Mouse (Mus musculus): ENCODE data around the gene Igsf21. TPM values are rescaled to one million over a fixed set of nuclear protein-coding genes. Genes with fewer than 3 reads are reported as not detected.

The Igsf21 gene
- total and polyA plus RNA-seq, 2 experiments = not detected

DNA sequence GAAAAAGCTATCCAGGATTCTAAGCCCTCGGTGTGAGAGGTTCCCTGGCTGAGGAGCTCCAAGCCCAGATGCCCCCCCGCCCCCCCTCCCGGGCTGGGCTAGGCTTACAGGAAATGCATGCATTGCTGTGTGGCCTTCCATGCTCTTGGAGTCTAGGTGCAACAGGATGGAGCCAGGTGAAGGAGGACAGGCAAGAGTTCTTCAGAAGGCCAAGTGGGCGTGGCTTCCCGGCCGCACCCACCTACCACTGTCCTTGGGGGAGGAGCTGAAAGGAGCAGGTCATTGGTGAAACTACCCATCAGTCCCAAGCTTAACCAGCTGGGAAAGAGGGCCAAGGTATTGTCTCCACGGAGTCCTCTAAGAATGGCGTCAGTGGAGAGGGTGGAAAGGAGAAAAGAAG lies 1.8 kb upstream of the Igsf21 start:
- Histone ChIP-seq H3K27ac (replicated peaks; ENCODE audit: insufficient read depth, low read depth, low read length) (no peak overlapping the region), H3K79me2 (ENCODE audit: control insufficient read depth, insufficient read depth, low read length) (no peaks in the 10 kb centered on the region), H3K4me3 (ENCODE audit: insufficient read depth, low read depth, low read length) (no peak overlapping the region), H3K4me1 (ENCODE audit: control insufficient read depth, insufficient read depth, low read length) (no peaks in the 10 kb centered on the region), H3K9ac (ENCODE audit: low read depth, low read length) (no peak overlapping the region), H3K27me3 (ENCODE audit: control insufficient read depth, insufficient read depth, low read length) (peaks cover 29% of the 10 kb centered on the region), H3K36me3 (ENCODE audit: control insufficient read depth, insufficient read depth, low read length) (no peaks in the 10 kb centered on the region)
- no peak for DNase-seq (ENCODE audit: extremely low read depth, low read depth, low spot score)
- TF ChIP-seq CTCF (IDR thresholded peaks at IDR 0.05; ENCODE audit: low read depth, low read length) (no peak), POLR2A (IDR thresholded peaks at IDR 0.05; ENCODE audit: extremely low read depth, insufficient read depth, low read length) (no peak)
- 10% methylated on average over 8 of the region's 8 CpGs for WGBS

DNA sequence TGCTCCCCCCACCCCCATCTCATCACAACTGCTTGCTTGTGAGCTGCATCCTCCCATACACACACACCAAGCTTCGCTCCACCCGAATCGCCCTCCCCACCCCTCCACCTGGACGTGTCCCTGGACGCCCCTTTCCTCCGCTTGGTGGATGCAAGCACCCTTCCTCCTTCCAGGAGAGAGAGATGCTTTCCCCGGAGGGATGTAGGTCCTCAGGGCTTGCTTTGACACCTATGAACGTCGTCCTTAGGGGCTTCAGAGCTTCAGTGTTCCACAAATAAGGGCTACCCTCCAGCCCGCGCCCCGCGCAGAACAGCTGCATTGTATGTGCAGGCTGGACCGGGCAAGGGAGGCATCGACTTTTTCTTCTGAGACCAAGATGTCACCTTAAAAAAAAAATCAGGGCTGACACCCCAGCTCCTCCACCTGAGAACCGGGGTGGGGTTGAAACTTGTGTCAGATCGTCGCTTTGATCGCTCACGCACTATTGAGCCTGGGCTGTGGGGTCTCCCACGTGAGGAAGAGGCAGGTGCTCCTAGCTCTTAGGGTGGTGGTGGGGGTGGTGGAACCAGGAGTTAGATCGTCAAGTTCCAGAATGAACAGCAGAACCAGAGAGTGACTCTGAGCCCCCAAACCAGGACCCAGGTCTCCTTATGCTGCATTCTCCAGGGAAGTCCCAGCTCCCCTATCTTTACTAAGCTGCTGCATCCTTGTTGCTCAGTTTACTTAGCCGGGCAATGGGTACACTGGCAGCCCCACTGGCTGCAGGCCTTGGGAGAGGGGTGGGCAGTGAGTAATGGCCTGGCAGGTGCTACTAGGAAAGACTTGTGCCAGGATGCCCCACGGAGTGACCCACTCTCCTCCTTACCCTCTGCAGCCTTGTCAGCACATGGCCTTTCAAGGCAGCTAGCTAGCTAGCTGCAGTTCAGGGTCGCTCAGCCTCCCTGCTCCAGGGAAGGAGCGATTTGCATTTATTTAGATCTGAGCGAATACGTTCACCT lies 721 bp upstream of the Igsf21 start:
- Histone ChIP-seq H3K27me3 (ENCODE audit: control insufficient read depth, insufficient read depth, low read length) (peaks cover 27% of the 10 kb centered on the region), H3K36me3 (ENCODE audit: control insufficient read depth, insufficient read depth, low read length) (no peaks in the 10 kb centered on the region), H3K9ac (ENCODE audit: low read depth, low read length) (no peak overlapping the region), H3K79me2 (ENCODE audit: control insufficient read depth, insufficient read depth, low read length) (no peaks in the 10 kb centered on the region), H3K4me1 (ENCODE audit: control insufficient read depth, insufficient read depth, low read length) (no peaks in the 10 kb centered on the region), H3K4me3 (ENCODE audit: insufficient read depth, low read depth, low read length) (no peak overlapping the region), H3K27ac (replicated peaks; ENCODE audit: insufficient read depth, low read depth, low read length) (no peak overlapping the region)
- WGBS = 17% methylated on average over 28 of the region's 28 CpGs
- no peak for DNase-seq (ENCODE audit: extremely low read depth, low read depth, low spot score)
- TF ChIP-seq CTCF (IDR thresholded peaks at IDR 0.05; ENCODE audit: low read depth, low read length) (no peak), POLR2A (IDR thresholded peaks at IDR 0.05; ENCODE audit: extremely low read depth, insufficient read depth, low read length) (no peak)

DNA sequence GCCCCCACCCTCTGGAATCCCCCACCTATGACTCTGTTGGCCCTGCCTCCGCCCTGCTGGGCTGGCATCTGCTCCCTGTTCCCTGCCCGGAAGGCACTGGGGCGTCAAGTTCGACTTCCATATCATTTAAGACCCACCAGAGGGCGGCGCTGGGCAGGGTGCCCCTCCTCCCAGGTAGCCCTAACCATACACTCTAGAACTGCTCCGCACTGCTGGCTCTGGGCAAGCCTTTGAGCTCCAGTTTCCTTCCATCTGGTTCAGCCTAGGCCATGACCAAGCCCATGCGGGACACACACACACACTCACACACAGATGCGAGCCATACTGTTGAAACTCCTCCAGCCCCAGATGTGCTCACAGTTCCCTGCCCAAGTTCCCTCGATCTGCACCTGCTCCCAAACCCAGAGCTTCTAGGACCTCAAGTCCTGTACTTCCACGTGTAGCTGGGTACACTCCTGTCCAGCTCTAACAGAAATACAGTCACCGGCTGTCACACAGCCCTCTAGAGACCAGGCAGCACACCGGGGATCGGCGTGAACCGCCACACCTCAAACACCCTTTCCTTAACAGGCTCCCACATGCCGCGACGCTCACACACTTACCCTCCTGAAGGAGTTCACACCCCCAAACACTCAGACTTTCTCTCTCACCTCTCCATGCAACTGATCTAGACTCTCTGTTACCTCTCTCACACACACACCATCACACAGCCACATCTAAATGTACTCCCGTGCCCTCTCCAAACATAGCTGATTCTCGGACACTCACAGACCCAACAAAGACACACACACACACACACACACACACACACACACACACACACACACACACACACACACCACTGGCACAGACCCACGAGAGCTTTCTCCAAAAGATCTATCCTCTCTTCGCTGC lies 1.1 kb downstream of the Igsf21 start:
- Histone ChIP-seq H3K27me3 (ENCODE audit: control insufficient read depth, insufficient read depth, low read length) (peaks cover 27% of the 10 kb centered on the region), H3K4me1 (ENCODE audit: control insufficient read depth, insufficient read depth, low read length) (no peaks in the 10 kb centered on the region), H3K4me3 (ENCODE audit: insufficient read depth, low read depth, low read length) (no peak overlapping the region), H3K9ac (ENCODE audit: low read depth, low read length) (no peak overlapping the region), H3K79me2 (ENCODE audit: control insufficient read depth, insufficient read depth, low read length) (no peaks in the 10 kb centered on the region), H3K27ac (replicated peaks; ENCODE audit: insufficient read depth, low read depth, low read length) (no peak overlapping the region), H3K36me3 (ENCODE audit: control insufficient read depth, insufficient read depth, low read length) (no peaks in the 10 kb centered on the region)
- 4% methylated on average over 23 of the region's 23 CpGs for WGBS
- no peak for DNase-seq (ENCODE audit: extremely low read depth, low read depth, low spot score)
- TF ChIP-seq CTCF (IDR thresholded peaks at IDR 0.05; ENCODE audit: low read depth, low read length) = no peak
- TF ChIP-seq POLR2A (IDR thresholded peaks at IDR 0.05; ENCODE audit: extremely low read depth, insufficient read depth, low read length) = no peak

DNA sequence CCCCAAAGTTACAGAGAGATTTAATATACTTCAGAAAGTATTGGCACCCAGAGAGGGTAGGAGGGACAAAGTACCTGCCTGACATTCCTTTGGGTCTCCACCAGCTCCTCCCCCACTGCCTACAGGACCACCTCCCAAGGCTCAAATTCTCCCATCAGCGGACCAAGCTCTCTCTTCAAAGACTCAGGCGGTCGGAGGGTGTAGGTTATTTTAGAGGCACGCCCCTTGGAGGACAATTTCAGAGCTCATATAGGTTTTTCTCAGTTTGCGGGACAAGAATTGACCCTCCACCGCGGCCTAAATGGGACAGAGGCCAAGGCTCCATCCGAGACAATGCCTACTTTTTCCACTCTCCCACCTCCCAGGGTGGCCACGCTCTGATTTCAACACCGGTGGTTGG lies 1.7 kb downstream of the Igsf21 start:
- Histone ChIP-seq H3K36me3 (ENCODE audit: control insufficient read depth, insufficient read depth, low read length) (no peaks in the 10 kb centered on the region), H3K27ac (replicated peaks; ENCODE audit: insufficient read depth, low read depth, low read length) (no peak overlapping the region), H3K4me1 (ENCODE audit: control insufficient read depth, insufficient read depth, low read length) (no peaks in the 10 kb centered on the region), H3K9ac (ENCODE audit: low read depth, low read length) (no peak overlapping the region), H3K27me3 (ENCODE audit: control insufficient read depth, insufficient read depth, low read length) (peaks cover 27% of the 10 kb centered on the region), H3K79me2 (ENCODE audit: control insufficient read depth, insufficient read depth, low read length) (no peaks in the 10 kb centered on the region), H3K4me3 (ENCODE audit: insufficient read depth, low read depth, low read length) (no peak overlapping the region)
- no peak for TF ChIP-seq CTCF (IDR thresholded peaks at IDR 0.05; ENCODE audit: low read depth, low read length)
- TF ChIP-seq POLR2A (IDR thresholded peaks at IDR 0.05; ENCODE audit: extremely low read depth, insufficient read depth, low read length) = no peak
- no peak for DNase-seq (ENCODE audit: extremely low read depth, low read depth, low spot score)
- 6% methylated on average over 10 of the region's 10 CpGs for WGBS

DNA sequence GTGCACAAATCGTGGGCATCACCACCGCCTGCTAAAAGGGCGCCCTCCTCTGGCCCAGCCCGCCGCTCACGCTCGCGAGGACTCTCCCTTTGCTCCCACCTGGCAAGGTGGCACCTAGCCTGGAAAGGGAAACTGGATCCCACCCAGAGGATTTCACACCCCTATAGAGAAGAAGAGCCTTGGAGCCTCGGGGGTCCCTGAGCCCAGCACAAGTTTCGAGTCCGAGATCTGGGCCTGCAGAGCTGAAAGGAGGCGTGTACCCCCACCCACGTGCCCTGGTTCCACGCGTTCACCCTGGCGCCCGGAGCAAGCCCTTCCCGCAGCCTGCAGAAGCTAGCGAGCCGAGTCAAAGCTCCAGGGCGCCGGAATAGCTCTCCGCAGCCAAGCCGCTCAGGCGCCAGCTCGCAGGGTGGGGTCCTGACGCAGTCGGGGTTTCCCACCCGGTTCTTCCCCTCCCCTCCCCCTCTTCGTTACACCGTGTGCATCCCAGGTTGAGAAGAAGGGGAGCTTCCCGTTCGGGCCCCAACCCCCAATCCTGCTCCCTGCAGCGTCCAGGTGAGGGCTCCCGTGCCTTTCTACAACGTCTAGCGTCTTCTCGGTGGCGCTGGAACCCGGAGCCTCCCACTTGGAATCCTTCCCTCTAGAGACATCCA lies 2.3 kb downstream of the Igsf21 start:
- H3K36me3 ChIP-seq (ENCODE audit: control insufficient read depth, insufficient read depth, low read length) = no peaks in the 10 kb centered on the region
- DNase-seq (ENCODE audit: extremely low read depth, low read depth, low spot score) = no peak
- H3K79me2 ChIP-seq (ENCODE audit: control insufficient read depth, insufficient read depth, low read length) = no peaks in the 10 kb centered on the region
- no peak overlapping the region for H3K27ac ChIP-seq (replicated peaks; ENCODE audit: insufficient read depth, low read depth, low read length)
- no peaks in the 10 kb centered on the region for H3K4me1 ChIP-seq (ENCODE audit: control insufficient read depth, insufficient read depth, low read length)
- TF ChIP-seq CTCF (IDR thresholded peaks at IDR 0.05; ENCODE audit: low read depth, low read length) (no peak), POLR2A (IDR thresholded peaks at IDR 0.05; ENCODE audit: extremely low read depth, insufficient read depth, low read length) (no peak)
- H3K9ac ChIP-seq (ENCODE audit: low read depth, low read length) = no peak overlapping the region
- 3% methylated on average over 40 of the region's 40 CpGs for WGBS
- no peak overlapping the region for H3K4me3 ChIP-seq (ENCODE audit: insufficient read depth, low read depth, low read length)
- peaks cover 27% of the 10 kb centered on the region for H3K27me3 ChIP-seq (ENCODE audit: control insufficient read depth, insufficient read depth, low read length)
